Mouse (Mus musculus): ENCODE results near the gene Rtn1.

- TF ChIP-seq CTCF (conservative IDR thresholded peaks at IDR 0.05; ENCODE audit: insufficient read depth, insufficient read length, low read depth, low read length) (no peak), POLR2A (IDR thresholded peaks at IDR 0.05; ENCODE audit: low read depth, low read length) (no peak)
These were observed 15.6 kb downstream of the Rtn1 start for GRCm38 (mm10) chr12:72393046-72393805.

All from kidney, adult 2 months (tissue).